Mouse (Mus musculus) lung, adult 2 months (tissue): ENCODE results near the gene Mttp.

Source experiments
- CTCF ChIP-seq: fragments of 200-500 bp; IDR thresholded peaks from 2 replicates; pipeline ENCODE4 v1.5.1; 2011; ENCODE audit warnings: mild to moderate bottlenecking, low read length, control low read depth; ENCODE audit not compliant: insufficient read depth
- POLR2A ChIP-seq: fragments of 200-500 bp; IDR thresholded peaks from 2 replicates; pipeline ENCODE4 v1.6.1; 2011; ENCODE audit warnings: low read depth, mild to moderate bottlenecking, control low read depth, low read length, borderline replicate concordance; ENCODE audit errors: extremely low read depth

DNA sequence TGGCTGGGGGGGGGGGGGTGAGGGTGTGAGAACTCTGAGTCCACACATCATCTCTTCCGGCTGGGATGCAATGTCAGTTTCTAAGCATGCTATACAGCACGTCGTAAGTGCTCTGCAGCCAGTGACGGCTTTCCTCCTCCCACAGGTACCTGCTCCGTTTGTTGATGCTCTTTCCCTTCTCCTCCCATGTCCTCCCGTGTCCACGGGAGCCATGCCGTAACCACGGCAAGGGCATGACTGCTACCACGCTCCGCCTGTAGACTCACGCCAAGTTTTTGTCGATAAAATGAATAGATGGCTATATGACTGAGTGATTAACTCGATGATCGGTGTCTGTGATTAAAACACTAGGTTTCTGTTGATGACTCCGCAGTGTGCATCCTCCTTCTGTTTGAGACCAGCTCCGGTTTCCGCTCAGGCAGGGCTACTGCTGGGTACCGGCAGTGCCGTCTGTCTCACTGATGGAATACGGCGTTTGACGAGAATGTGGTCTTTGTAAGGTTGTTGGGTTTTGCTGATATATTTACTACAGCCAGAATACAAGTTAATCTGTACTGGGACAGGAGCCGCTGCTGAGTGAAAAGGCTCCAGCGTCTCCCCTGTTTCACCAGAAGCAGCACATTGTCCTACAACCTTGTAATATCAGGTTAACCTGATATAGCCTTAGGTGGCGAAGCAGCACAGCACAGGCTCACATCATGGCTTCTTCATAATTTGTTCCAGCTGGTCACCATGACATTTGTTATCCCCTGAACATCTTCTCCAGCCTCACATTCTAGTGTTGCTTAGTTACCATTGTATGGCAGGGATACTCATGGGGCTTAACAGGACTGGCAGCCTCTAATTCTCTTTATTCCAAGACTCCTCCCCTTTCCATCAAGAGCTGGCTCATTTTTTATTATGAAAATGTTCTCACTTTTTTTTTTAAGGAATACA lies 41.5 kb upstream of the Mttp start:
- TF ChIP-seq CTCF (no peak), POLR2A (no peak)
